Mouse (Mus musculus): ENCODE measurements around the gene Tm9sf3.

Gene Tm9sf3

DNA sequence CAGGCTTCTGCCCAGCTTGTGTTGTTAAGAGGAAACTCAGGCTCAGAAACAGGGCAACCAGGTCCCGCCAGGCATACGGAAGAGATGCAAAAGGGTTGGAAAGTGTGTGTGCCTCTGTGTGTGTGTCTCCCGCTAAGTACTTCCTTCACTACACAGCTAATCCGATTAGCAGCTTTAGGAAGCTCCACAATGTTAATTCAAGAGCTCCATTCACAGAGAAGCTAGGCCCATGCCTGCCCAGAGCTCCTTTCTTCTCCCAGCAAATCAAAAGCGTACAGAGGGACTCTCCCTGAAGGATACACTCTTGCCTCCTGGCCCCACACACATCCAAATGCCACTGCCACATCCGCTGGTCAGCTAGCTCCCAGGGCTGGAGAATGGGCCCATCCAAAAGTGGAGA is 86.5 kb downstream of the Tm9sf3 start:
- DNase-seq (ENCODE audit: low read depth in 1 of 2, low spot score in 2 of 2), result no peak

GRCm38 (mm10) chr19:41176881-41177280 is 86.9 kb downstream of the Tm9sf3 start:
- DNase-seq (ENCODE audit: low read depth in 1 of 2, low spot score in 2 of 2), result no peak

- DNase-seq (ENCODE audit: low read depth in 1 of 2, low spot score in 2 of 2), result no peak
Measured at GRCm38 (mm10) chr19:41165914-41166235, 97.9 kb downstream of the Tm9sf3 start.

- DNase-seq (ENCODE audit: low read depth in 1 of 2, low spot score in 2 of 2), result no peak
Measured at GRCm38 (mm10) chr19:41165144-41165913, 98.5 kb downstream of the Tm9sf3 start.

DNA sequence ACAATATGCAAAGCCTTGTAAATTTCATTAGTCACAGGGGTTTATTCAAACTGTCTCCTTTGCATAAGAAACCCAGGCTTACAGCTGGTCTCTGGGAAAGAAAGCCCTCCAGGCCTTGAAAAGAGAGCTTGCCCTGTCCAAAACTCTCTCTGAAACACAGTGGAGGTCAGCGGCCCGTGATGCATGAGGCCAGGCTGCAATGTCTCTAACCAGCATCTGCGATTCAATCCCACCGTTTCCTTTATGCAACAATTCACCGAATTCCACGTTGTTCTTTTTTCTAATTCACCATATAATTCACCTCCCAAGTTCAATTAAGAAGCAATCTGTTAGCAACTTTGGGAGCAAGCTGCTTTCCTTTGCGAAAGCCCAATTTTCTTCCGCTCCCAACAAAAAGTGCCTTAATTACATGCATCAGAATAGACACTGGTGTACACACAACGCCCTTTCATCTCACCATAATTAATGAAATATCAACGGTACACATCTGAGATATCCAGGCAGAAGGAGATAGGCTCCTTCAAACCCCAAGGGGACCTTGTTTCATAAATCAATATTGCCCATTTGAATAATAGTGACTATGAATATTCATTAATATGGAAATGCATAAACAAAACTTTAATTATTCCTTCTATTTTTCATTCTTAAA is 99.2 kb downstream of the Tm9sf3 start:
- DNase-seq (ENCODE audit: low read depth in 1 of 2, low spot score in 2 of 2), result no peak

All from monocyte, adult 2 months (primary cell).